Mouse (Mus musculus) thymus, postnatal 25 days (tissue): ENCODE measurements around the gene Senp3.
A peak's percentile ranks its signal among the peaks of the same experiment; 100 is the strongest.
"Not testable (repeated sequence)": the region's sequence is repeated elsewhere in the genome, so short reads cannot be mapped to it uniquely, and the experiment has no call there.

Experiments
- DNase-seq: peaks from one replicate; pipeline ENCODE4 v3.0.0; 2022

The Senp3 gene

GRCm38 (mm10) chr11:69681314-69682208 is at the start of gene Senp3:
TSS of gene Senp3 (minus strand) at chr11:69682084.
- peak; percentile 97 for DNase-seq

DNA sequence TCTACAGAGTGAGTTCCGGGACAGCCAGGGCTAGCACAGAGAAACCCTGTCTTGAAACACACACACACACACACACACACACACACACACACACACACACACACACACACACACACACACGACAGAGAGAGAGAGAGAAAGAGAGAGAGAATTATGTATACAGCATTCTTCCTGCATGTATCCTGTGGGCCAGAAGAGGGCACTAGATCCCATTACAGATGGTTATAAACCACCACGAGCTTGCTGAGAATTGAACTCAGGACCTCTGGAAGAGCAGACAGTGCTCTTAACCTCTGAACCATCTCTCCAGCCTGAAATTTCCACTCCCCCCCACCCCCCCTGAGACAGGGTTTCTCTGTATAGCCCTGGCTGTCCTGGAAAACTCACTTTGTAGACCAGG is 49.5 kb upstream of the Senp3 start:
- not testable (repeated sequence) for DNase-seq

- DNase-seq = peak; percentile 76
These were observed 47.2 kb upstream of the Senp3 start for GRCm38 (mm10) chr11:69729063-69729462.

- DNase-seq = no peak
These were observed 44.1 kb upstream of the Senp3 start for GRCm38 (mm10) chr11:69725951-69726350.

DNA sequence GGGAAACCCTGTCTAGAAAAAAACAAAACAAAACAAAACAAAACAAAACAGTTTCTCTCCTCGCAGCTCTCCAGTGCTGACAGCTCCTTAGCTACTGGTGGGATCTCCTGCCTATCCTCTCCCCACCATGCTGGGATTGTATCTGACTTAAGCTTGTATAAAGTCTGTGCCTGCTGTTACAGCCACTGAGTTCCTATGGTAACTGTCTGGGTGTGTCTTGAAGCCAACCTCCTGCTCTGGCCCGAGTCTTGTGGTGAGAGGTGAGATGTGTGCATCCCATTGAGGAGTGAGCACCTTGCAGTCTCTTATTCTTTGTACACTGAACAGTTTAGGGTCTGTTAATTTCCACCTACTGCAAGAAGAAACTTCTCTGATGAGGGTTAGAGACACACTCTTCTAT is 41.2 kb upstream of the Senp3 start:
- DNase-seq = no peak

DNA sequence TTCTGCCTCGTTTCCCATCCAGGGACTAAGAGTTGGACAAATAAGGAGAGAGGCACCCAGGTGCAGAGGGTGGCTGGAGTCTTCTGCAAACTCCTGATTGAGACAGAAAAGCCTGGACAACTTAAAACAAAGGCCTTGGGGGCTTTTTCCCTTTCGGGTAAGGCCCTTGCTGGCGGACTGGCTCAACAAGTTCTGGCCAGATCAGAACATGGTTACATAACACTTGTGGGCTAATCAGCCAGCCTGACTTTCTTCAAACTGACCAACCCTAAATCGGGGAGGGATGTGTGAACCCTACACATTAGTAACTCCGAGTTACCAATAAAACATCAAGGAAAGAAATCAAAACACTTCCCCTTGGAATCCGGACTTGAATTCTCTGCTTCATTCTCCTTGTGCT is 39.0 kb upstream of the Senp3 start:
- DNase-seq = no peak

- DNase-seq = no peak
These were observed 37.5 kb upstream of the Senp3 start for GRCm38 (mm10) chr11:69719423-69719822.

GRCm38 (mm10) chr11:69718661-69719060 is 36.8 kb upstream of the Senp3 start:
- DNase-seq = no peak

GRCm38 (mm10) chr11:69716953-69717352 is 35.1 kb upstream of the Senp3 start:
- DNase-seq = no peak

GRCm38 (mm10) chr11:69715929-69716328 is 34.0 kb upstream of the Senp3 start:
- DNase-seq = no peak

GRCm38 (mm10) chr11:69715482-69715881 is 33.6 kb upstream of the Senp3 start:
- no peak for DNase-seq

- no peak for DNase-seq
These were observed 32.9 kb upstream of the Senp3 start for GRCm38 (mm10) chr11:69714636-69715329.

GRCm38 (mm10) chr11:69712954-69713672 is 31.2 kb upstream of the Senp3 start:
- DNase-seq = no peak

GRCm38 (mm10) chr11:69711082-69711481 is 29.2 kb upstream of the Senp3 start:
- no peak for DNase-seq

GRCm38 (mm10) chr11:69710470-69710869 is 28.6 kb upstream of the Senp3 start:
- DNase-seq = no peak

- no peak for DNase-seq
These were observed 27.9 kb upstream of the Senp3 start for GRCm38 (mm10) chr11:69709554-69710446.

- no peak for DNase-seq
These were observed 26.9 kb upstream of the Senp3 start for GRCm38 (mm10) chr11:69708614-69709265.

GRCm38 (mm10) chr11:69707873-69708381 is 26.0 kb upstream of the Senp3 start:
- DNase-seq = no peak

- DNase-seq = no peak
These were observed 25.6 kb upstream of the Senp3 start for GRCm38 (mm10) chr11:69707480-69707847.

GRCm38 (mm10) chr11:69706775-69707479 is 25.0 kb upstream of the Senp3 start:
- DNase-seq = no peak

- no peak for DNase-seq
These were observed 22.7 kb upstream of the Senp3 start for GRCm38 (mm10) chr11:69704613-69705010.
